Mouse (Mus musculus) hindbrain, embryonic 12.5 days (tissue): Measurements from ENCODE around the gene Sema4d. TPM values are rescaled to one million over a fixed set of nuclear protein-coding genes. Genes with fewer than 3 reads are reported as not detected.

Source experiments
- ATAC-seq: fragments of 200-750 bp; cut with Nextera tagmentation; 2 replicates; pipeline ENCODE4 v1.8.0; 2017; ENCODE audit warnings: moderate TSS enrichment; ENCODE audit not compliant: low FRiP score
- H3K27ac ChIP-seq: fragments of 300-500 bp; sonication (generic); 2 replicates; pipeline ENCODE4 v1.5.1; 2016; ENCODE audit warnings: mild to moderate bottlenecking
- H3K27me3 ChIP-seq: fragments of 300-500 bp; sonication (generic); 2 replicates; pipeline ENCODE4 v1.6.1; 2016; ENCODE audit warnings: mild to moderate bottlenecking
- H3K36me3 ChIP-seq: fragments of 300-500 bp; sonication (generic); 2 replicates; pipeline ENCODE4 v1.6.1; 2016; ENCODE audit warnings: mild to moderate bottlenecking
- H3K4me1 ChIP-seq: fragments of 300-500 bp; sonication (generic); 2 replicates; pipeline ENCODE4 v1.6.1; 2016
- H3K4me2 ChIP-seq: fragments of 300-500 bp; sonication (generic); replicated peaks from 2 replicates; pipeline ENCODE4 v1.6.1; 2016; ENCODE audit warnings: mild to moderate bottlenecking
- H3K4me3 ChIP-seq: fragments of 300-500 bp; sonication (generic); 2 replicates; pipeline ENCODE4 v1.5.1; 2016; ENCODE audit warnings: mild to moderate bottlenecking
- H3K9ac ChIP-seq: fragments of 300-500 bp; sonication (generic); 2 replicates; pipeline ENCODE4 v1.6.1; 2016; ENCODE audit warnings: mild to moderate bottlenecking, moderate library complexity
- H3K9me3 ChIP-seq: fragments of 300-500 bp; sonication (generic); replicated peaks from 2 replicates; pipeline ENCODE4 v1.6.1; 2016; ENCODE audit warnings: mild to moderate bottlenecking
- WGBS: fragments of 180-500 bp; shearing (Covaris S2); methylation state at CpG from one replicate; pipeline ENCODE4 v1.1.7; 2016; 5-methylcytosine and 5-hydroxymethylcytosine counted together
- polyA plus RNA-seq: library from polyadenylated mRNA; unstranded; fragments of >200 nt; fragmentation: Nextera tagmentation; extraction: Ambion mirVana; gene quantifications from 2 replicates; pipeline ENCODE4 v1.2.1, GENCODE M21; 2016

The Sema4d gene
- polyA plus RNA-seq, 1 experiment from 2014 or later, result 7.7 TPM

GRCm38 (mm10) chr13:51663561-51663960 lies 130.0 kb downstream of the Sema4d start:
- H3K27me3 ChIP-seq, result no peaks in the 10 kb centered on the region
- peaks cover 86% of the 10 kb centered on the region for H3K36me3 ChIP-seq
- 96% methylated on average over 2 of the region's 2 CpGs for WGBS
- no peak overlapping the region for H3K27ac ChIP-seq
- H3K9me3 ChIP-seq, result no peaks in the 10 kb centered on the region
- H3K9ac ChIP-seq, result no peak overlapping the region
- no peak overlapping the region for H3K4me3 ChIP-seq
- H3K4me2 ChIP-seq, result no peak overlapping the region
- ATAC-seq, result no peak
- no peaks in the 10 kb centered on the region for H3K4me1 ChIP-seq

- H3K9me3 ChIP-seq, result no peaks in the 10 kb centered on the region
- ATAC-seq, result no peak
- H3K36me3 ChIP-seq, result peaks cover 88% of the 10 kb centered on the region
- no peak overlapping the region for H3K4me2 ChIP-seq
- no peak overlapping the region for H3K9ac ChIP-seq
- H3K4me1 ChIP-seq, result no peaks in the 10 kb centered on the region
- 94% methylated on average over 7 of the region's 7 CpGs for WGBS
- no peak overlapping the region for H3K4me3 ChIP-seq
- H3K27me3 ChIP-seq, result no peaks in the 10 kb centered on the region
- H3K27ac ChIP-seq, result no peak overlapping the region
Observed at GRCm38 (mm10) chr13:51659573-51659972, 134.0 kb downstream of the Sema4d start.

GRCm38 (mm10) chr13:51658094-51658493 lies 135.5 kb downstream of the Sema4d start:
- no peaks in the 10 kb centered on the region for H3K9me3 ChIP-seq
- H3K36me3 ChIP-seq, result peaks cover 90% of the 10 kb centered on the region
- no peaks in the 10 kb centered on the region for H3K4me1 ChIP-seq
- no peak overlapping the region for H3K4me2 ChIP-seq
- H3K9ac ChIP-seq, result no peak overlapping the region
- H3K27me3 ChIP-seq, result no peaks in the 10 kb centered on the region
- WGBS, result 87% methylated on average over 3 of the region's 3 CpGs
- no peak for ATAC-seq
- H3K4me3 ChIP-seq, result no peak overlapping the region
- no peak overlapping the region for H3K27ac ChIP-seq

GRCm38 (mm10) chr13:51656516-51657235 lies 136.9 kb downstream of the Sema4d start:
- H3K9ac ChIP-seq, result no peak overlapping the region
- ATAC-seq, result no peak
- H3K4me1 ChIP-seq, result peaks cover 4% of the 10 kb centered on the region; the same call in 1 of the 2 replicates
- no peak overlapping the region for H3K27ac ChIP-seq
- WGBS, result 95% methylated on average over 13 of the region's 13 CpGs
- no peak overlapping the region for H3K4me3 ChIP-seq
- H3K36me3 ChIP-seq, result peaks cover 77% of the 10 kb centered on the region
- no peak overlapping the region for H3K4me2 ChIP-seq
- no peaks in the 10 kb centered on the region for H3K9me3 ChIP-seq
- no peaks in the 10 kb centered on the region for H3K27me3 ChIP-seq

GRCm38 (mm10) chr13:51653961-51654360 lies 139.6 kb downstream of the Sema4d start:
- H3K9ac ChIP-seq, result no peak overlapping the region
- no peak overlapping the region for H3K4me3 ChIP-seq
- no peaks in the 10 kb centered on the region for H3K27me3 ChIP-seq
- peaks cover 10% of the 10 kb centered on the region for H3K4me1 ChIP-seq
- peaks cover 56% of the 10 kb centered on the region for H3K36me3 ChIP-seq
- WGBS, result 93% methylated on average over 9 of the region's 9 CpGs
- no peak overlapping the region for H3K27ac ChIP-seq
- ATAC-seq, result no peak
- no peak overlapping the region for H3K4me2 ChIP-seq
- H3K9me3 ChIP-seq, result no peaks in the 10 kb centered on the region

GRCm38 (mm10) chr13:51653159-51653558 lies 140.4 kb downstream of the Sema4d start:
- Histone ChIP-seq H3K9me3 (no peaks in the 10 kb centered on the region), H3K4me3 (no peak overlapping the region), H3K27ac (no peak overlapping the region), H3K4me2 (no peak overlapping the region), H3K36me3 (peaks cover 48% of the 10 kb centered on the region), H3K9ac (no peak overlapping the region), H3K27me3 (no peaks in the 10 kb centered on the region), H3K4me1 (peaks cover 10% of the 10 kb centered on the region)
- ATAC-seq, result no peak
- 94% methylated on average over 6 of the region's 6 CpGs for WGBS

- Histone ChIP-seq H3K27ac (peak within 1 kb of the TSS; percentile 89), H3K4me2 (peak within 1 kb of the TSS; percentile 69), H3K9ac (peak within 1 kb of the TSS; percentile 74), H3K9me3 (no peaks in the 10 kb centered on the region), H3K4me1 (peaks cover 18% of the 10 kb centered on the region), H3K27me3 (no peaks in the 10 kb centered on the region), H3K36me3 (peaks cover 32% of the 10 kb centered on the region), H3K4me3 (peak within 1 kb of the TSS; percentile 71)
- ATAC-seq, result peak; percentile 97
- under 1% methylated on average over 69 of the region's 69 CpGs for WGBS
Observed at GRCm38 (mm10) chr13:51651408-51652064, 142.0 kb downstream of the Sema4d start, which contains the start of gene Secisbp2. Secisbp2 (plus strand) TSS chr13:51651697.

- 85% methylated on average over 1 of the region's 1 CpGs for WGBS
- no peaks in the 10 kb centered on the region for H3K9me3 ChIP-seq
- ATAC-seq, result no peak
- H3K9ac ChIP-seq, result no peak overlapping the region
- no peaks in the 10 kb centered on the region for H3K27me3 ChIP-seq
- H3K4me2 ChIP-seq, result no peak overlapping the region
- peaks cover 19% of the 10 kb centered on the region for H3K4me1 ChIP-seq
- peaks cover 15% of the 10 kb centered on the region for H3K36me3 ChIP-seq
- H3K27ac ChIP-seq, result no peak overlapping the region
- H3K4me3 ChIP-seq, result no peak overlapping the region
Observed at GRCm38 (mm10) chr13:51649740-51650139, 143.8 kb downstream of the Sema4d start.

GRCm38 (mm10) chr13:51648237-51648636 lies 145.3 kb downstream of the Sema4d start:
- ATAC-seq, result no peak

GRCm38 (mm10) chr13:51647770-51648169 lies 145.8 kb downstream of the Sema4d start:
- WGBS, result 94% methylated on average over 3 of the region's 3 CpGs
- peak overlapping the region; percentile 85; the same call in 1 of the 2 replicates for H3K4me2 ChIP-seq

More at GRCm38 (mm10) chr13:51648237-51648636, 145.3 kb downstream of the Sema4d start:
- H3K9me3 ChIP-seq, result no peaks in the 10 kb centered on the region
- no peaks in the 10 kb centered on the region for H3K27me3 ChIP-seq
- H3K4me1 ChIP-seq, result peaks cover 19% of the 10 kb centered on the region
- H3K4me2 ChIP-seq, result 0 out of 2 replicates have a peak overlapping the region, but pooled peaks have one; percentile 9
- H3K4me3 ChIP-seq, result no peak overlapping the region
- WGBS, result 91% methylated on average over 4 of the region's 4 CpGs
- no peak overlapping the region for H3K27ac ChIP-seq
- H3K9ac ChIP-seq, result no peak overlapping the region
- peaks cover 2% of the 10 kb centered on the region; the same call in 1 of the 2 replicates for H3K36me3 ChIP-seq

GRCm38 (mm10) chr13:51646362-51647027 lies 147.1 kb downstream of the Sema4d start:
- no peak for ATAC-seq
- Histone ChIP-seq H3K4me1 (peaks cover 15% of the 10 kb centered on the region), H3K4me3 (peak overlapping the region; percentile 81), H3K9ac (no peak overlapping the region), H3K4me2 (peak overlapping the region; percentile 85), H3K9me3 (no peaks in the 10 kb centered on the region), H3K27ac (no peak overlapping the region), H3K27me3 (no peaks in the 10 kb centered on the region), H3K36me3 (no peaks in the 10 kb centered on the region)
- WGBS, result 27% methylated on average over 3 of the region's 3 CpGs

More at GRCm38 (mm10) chr13:51647770-51648169, 145.8 kb downstream of the Sema4d start:
- H3K27ac ChIP-seq, result no peak overlapping the region
- H3K9me3 ChIP-seq, result no peaks in the 10 kb centered on the region
- H3K4me3 ChIP-seq, result no peak overlapping the region
- no peak overlapping the region for H3K9ac ChIP-seq
- no peak for ATAC-seq
- no peaks in the 10 kb centered on the region for H3K36me3 ChIP-seq
- H3K27me3 ChIP-seq, result no peaks in the 10 kb centered on the region
- H3K4me1 ChIP-seq, result peaks cover 19% of the 10 kb centered on the region

GRCm38 (mm10) chr13:51645872-51646271 lies 147.7 kb downstream of the Sema4d start:
- no peaks in the 10 kb centered on the region for H3K9me3 ChIP-seq
- no peak for ATAC-seq
- H3K27ac ChIP-seq, result no peak overlapping the region
- WGBS, result under 1% methylated on average over 7 of the region's 7 CpGs
- H3K4me1 ChIP-seq, result peaks cover 11% of the 10 kb centered on the region
- no peaks in the 10 kb centered on the region for H3K36me3 ChIP-seq
- H3K9ac ChIP-seq, result peak overlapping the region; percentile 77
- no peaks in the 10 kb centered on the region for H3K27me3 ChIP-seq
- H3K4me2 ChIP-seq, result peak overlapping the region; percentile 85
- H3K4me3 ChIP-seq, result peak overlapping the region; percentile 81
